Mouse (Mus musculus) embryo, embryonic 11 days (tissue): ENCODE measurements around the gene Hspa5.
"Not testable (repeated sequence)": the region's sequence is repeated elsewhere in the genome, so short reads cannot be mapped to it uniquely, and the experiment has no call there.

Experiments used
- DNase-seq: peaks from one replicate; pipeline ENCODE4 v3.0.0-alpha.2; 2015

The Hspa5 gene

DNA sequence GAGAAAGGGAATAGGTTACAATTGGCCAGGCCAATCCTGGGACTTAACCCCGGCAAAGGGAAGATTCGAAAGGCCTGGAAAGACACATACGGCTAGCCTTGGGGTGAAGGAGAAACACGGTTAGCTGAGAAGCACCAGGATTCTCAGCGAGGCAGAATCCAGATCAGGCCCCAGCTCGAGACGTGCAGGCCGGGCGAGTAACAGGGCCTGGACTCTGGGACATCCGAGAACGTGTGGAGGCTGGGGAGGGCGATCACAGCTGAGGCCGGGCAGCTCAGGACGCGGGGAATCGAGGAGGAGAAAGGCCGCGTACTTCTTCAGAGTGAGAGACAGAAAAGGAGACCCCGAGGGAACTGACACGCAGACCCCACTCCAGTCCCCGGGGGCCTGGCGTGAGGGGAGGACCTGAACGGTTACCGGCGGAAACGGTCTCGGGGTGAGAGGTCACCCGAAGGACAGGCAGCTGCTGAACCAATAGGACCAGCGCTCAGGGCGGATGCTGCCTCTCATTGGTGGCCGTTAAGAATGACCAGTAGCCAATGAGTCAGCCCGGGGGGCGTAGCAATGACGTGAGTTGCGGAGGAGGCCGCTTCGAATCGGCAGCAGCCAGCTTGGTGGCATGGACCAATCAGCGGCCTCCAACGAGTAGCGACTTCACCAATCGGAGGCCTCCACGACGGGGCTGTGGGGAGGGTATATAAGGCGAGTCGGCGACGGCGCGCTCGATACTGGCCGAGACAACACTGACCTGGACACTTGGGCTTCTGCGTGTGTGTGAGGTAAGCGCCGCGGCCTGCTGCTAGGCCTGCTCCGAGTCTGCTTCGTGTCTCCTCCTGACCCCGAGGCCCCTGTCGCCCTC, at the start of gene Hspa5:
Hspa5 (plus strand) TSS at position 603 of the 859 bp plus-strand sequence.
- peak; percentile 100 for DNase-seq

DNA sequence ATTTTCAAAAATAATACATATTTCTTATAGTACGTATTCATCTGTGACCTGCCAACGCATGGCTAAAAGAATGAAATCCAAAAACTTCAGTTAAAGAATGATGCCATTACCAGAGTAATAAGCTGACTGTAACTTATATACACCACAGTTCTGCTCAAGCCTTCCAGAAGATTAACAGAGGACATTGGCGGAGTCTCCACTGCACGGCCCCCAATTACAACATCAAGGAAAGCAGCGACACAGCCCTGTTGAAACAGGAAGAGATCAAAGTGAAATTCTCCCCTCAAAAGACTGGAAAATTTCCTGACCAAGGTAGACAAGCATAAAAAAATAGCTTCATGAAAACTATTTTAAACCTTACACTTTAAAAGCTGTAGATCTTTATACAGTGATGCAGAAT, 46.5 kb upstream of the Hspa5 start:
- no peak for DNase-seq

DNA sequence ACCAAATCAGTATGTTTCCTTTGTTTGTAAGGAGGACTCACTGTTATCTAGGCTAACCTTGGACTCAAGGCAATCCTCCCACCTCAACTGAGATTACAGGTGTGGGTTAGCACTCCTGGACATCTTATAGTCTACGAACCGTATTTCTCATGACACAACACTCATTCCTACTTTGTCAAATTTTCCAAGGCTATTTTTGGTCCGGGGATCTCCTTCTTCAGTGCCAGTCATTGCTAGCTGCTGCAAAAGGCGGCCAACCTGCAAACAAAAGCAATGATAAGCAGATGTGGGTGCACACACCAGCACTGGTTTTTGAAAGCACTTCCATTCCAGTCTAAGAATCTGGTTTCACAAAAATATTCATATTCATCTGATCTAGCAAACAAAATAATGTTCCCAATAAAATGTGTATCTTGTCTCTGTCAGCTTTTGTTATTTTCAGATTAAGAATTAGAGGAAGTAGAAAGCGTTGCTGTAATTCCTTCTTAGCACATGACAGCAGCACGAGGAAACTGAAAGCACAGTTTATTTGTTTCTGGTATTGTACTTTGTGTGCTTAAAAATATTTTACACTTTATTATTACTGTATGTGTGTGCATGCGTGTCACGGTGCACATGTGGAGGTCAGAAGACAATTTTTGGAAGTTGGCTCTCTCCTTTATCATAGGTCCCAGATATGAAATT, 44.6 kb upstream of the Hspa5 start:
- no peak for DNase-seq

DNA sequence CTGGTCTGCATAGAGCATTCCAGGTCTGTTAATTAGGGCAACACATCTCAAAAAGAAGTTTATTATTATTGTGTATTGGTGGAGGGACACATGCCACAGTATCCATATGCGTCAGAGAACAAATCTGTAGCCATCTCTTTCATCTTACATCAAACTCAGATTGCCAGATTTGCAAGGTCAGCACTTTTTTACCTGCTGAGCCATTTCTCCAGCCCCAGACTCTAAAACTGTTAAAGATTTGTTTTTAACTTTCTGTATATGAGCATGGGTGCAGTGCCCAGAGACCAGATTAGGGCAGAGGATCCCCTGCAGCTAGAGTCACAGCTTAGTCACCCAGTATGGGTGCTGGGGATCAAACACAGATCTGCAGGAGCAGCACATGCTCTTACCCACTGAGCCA, 35.1 kb upstream of the Hspa5 start:
- no peak for DNase-seq

DNA sequence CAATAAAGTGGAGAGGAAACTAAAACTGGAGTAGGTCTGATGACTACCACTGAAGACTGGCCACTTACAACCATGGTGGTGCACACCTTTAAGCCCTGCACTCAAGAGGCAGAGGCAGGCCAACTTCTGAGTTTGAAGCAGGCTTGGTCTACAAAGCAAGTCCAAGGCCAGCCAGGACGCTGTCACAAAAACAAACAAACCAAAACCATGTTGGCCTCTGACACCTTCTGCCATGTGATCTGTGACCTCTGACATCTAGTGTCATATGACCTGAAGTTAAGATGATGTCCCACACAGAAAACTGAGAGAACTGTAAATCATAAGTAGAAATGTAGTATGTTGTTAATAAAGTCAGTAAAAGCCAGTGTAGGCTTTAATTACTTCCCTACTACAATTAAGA, 33.9 kb upstream of the Hspa5 start:
- no peak for DNase-seq

DNA sequence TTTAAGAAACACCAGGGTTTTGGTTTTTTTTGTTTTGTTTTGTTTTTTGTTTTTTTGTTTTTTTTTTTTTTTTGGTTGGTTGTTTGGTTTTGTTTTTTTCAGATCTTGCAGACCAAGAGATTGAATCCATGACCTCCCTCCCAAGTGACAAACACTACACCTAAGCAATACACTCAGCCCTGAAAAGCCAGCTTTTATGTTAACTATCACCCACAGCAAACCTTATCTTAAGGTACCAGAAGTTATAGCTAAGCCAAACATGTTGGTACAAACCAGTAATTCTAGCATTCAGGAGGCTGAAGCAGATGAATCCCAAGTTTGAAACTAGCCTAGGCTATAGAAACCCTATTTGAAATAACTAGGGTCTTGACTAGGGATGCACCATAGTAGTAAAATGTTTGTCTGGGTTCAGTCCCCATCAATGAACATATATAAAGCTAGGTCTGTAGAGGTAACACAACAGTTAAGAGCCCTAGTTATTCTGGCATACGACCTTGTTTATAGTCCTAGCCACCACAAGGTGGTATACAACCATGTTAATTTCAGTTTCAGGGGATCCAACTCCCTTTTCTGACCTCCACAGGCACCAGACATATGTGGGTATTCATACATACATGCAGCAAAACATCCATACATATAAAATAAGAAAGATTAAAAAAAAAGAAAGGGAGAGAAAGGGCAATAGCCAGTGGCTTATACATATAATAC, 31.9 kb upstream of the Hspa5 start:
- no peak for DNase-seq

DNA sequence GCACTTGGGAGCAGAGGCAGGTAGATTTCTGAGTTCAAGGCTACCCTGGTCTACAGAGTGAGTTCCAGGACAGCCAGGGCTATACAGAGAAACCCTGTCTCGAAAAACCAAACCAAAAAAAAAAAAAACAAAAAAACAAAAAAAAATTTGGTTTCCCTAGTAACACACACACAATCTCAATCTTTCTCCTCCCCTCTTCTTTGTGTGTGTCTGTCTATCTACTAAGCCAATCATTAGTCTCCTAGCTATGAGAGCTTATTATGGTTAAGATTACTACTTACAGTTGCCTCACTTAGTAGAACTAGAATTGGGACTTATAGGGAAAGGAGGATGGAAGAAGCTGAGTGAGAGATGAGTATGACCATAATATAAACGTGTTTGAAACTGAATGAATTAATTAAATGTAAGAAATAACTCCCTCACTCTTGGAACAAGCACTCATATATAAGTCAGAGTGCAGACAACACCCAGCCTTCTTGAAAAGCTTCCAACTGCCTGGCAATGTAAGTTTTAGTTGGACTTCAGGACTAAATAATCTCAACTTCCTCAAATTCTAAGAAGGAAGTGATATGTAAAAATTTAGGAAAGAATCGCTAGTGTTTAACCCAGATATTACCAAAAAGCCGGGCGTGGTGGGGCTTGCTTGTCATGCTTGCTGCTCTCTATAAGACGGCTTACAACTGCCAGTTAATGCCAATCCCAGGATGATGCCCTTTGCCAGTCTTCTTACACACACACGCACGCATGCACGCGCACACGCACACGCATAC, 30.2 kb upstream of the Hspa5 start:
- DNase-seq: no peak

DNA sequence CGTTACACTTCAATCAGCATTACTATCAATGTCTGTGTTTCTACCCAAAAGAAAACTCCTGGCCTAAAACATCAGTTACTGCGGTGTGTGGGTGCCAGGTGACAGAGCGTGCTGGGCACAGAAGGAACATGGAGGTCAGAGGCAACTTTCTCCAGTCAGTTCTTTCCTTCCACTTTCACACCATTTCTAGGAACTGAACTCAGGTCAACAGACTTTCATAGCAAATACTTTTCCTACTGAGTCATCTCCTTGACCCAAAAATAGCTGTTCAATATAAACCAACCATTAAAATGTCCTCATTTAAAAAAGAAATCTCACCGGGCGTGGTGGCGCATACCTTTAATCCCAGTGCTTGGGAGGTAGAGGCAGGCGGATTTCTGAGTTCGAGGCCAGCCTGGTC, 29.1 kb upstream of the Hspa5 start:
- DNase-seq: no peak

DNA sequence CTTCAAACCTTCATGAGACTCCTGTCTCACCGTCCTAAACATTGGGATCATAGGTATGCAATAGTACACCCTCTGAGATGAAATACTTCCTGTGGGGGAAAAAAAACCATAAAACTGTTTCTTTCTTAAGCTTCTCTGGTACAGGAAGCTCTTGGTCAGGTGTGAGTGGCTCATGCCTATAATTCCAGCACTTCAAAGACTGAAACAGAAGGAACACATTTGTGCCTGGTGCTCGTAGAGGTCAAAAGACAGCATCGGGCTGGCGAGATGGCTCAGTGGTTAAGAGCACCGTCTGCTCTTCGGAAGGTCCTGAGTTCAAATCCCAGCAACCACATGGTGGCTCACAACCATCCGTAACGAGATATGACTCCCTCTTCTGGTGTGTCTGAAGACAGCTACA, 27.3 kb upstream of the Hspa5 start:
- DNase-seq: no peak

DNA sequence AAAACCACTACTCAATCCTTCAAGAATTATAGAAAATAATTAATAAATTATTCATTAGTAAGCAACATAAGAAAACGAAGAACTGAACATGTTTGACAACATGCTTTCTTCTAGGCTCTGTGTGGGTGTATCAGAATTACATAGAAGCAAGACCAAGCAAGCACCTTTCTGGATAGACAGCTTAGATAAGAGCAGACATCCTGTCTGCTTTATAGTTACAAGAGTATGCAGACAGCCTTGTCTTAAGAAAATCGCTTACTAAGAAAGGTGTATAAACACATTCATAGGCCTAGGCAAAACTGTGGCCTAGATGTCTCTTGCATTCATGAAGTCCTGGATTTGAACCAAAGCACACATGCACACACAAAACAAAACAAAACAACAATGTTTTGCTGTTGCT, 26.1 kb upstream of the Hspa5 start:
- no peak for DNase-seq

DNA sequence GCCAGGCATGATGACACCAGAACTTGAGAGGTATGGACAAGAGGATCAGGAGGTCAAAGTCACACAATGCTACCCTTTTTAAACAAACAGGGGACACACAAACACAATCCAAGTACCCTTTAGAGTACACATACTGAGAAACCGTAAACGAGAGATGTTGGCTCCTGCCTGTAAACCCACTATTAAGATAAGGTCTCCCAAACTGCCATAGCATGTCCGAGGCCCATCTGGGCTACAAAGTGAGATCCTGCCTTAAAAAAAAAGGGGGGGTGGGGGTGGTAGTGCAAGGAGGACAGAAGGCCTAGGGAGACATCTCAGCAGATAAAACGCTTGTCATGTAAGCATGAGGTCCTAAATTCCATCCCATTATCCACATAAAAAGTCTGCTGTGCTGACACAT, 23.3 kb upstream of the Hspa5 start:
- DNase-seq: no peak

DNA sequence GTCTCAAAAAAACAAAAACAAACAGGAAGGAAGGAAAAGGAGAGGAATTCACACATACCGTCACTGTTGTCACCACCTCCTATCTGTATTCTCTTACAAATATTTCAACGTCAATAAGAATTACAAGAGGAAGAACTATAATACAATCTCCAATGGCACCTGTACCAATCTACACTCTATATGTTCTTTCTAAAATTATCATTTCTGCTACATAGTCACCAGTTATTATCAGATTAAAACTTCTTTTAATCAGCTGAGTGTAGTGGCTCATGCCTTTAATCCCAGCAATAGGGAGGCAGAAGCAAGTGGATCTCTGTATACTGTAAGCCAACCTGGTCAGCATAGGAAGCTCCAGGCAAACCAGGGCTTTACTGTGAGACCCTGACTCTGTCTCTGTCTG, 21.5 kb upstream of the Hspa5 start:
- DNase-seq: no peak

DNA sequence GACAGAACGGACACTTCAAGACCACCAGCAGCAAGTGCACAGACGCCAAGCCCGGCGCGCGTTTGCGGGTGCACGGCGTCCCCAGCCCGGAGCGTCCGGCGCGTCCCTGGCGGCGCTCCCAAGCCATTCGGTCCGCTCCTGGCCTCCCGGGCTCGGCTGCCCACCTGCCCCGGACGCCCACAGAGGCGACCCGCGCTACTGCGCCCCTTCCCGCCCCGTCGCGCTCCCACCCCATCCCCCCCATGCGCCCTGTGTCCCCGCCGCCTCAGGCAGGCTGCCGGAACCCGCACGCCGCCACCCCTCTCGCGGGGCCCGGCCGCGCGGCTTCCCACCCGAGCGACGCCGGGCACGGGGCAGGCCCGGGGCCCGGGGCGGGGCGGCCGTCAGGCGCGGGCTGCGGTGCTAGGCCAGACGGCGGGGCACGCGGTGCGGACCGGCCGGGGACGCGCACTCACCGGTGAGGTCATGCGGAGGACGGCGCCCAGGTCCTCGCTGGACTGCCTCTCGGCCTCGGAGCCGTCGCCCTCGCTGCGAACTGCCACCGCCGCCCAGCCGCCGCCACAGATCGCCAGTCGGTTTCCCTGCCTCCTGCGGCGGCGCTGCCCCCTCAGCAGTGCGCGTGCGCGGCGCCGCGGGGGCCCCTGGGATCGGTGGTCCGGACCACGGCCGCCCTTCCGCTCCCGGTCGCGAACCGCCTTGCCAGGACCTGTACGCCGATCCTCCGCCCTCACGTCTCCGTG, 17.8 kb upstream of the Hspa5 start:
- peak; percentile 93 for DNase-seq

DNA sequence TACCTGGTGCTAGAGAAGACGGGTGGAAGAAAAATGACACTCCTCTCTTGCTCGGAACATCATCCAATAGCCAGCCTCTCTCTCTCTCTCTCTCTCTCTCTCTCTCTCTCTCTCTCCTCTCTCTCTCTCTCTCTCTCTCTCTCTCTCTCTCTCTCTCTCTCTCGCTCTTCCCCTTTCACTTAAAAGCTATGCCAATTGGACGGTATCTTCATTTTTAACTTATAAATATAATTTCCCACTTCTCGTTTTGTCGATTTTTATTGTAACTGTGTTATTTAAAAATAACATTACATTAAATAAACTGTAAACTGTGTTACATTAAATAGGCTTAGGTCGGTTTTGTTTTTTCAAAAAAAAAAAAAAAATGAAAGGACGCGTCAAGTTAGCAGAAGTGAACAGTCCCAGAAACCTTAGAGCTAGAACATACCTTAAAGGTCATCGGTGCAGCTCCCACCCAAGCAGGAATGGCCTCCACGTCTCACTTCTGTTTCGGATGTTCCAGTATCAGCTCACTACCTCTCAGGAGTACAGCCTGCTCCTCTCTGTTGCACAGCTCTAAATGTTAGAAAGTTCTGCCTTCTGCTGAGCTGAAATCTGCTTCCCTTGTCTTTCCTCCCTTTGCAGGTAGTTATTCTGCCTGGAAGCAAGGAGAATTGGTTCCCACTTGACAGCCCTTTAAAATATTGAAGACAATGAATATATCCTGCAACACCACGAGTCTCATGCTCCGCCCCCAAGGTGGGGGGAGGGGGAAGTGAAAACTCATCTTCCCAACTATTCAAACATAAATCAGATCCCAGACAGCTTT, 17.0 kb upstream of the Hspa5 start, which contains the start of gene Gapvd1:
Gapvd1 (minus strand) TSS at position 682 of the 808 bp plus-strand sequence.
- peak; percentile 74 for DNase-seq

DNA sequence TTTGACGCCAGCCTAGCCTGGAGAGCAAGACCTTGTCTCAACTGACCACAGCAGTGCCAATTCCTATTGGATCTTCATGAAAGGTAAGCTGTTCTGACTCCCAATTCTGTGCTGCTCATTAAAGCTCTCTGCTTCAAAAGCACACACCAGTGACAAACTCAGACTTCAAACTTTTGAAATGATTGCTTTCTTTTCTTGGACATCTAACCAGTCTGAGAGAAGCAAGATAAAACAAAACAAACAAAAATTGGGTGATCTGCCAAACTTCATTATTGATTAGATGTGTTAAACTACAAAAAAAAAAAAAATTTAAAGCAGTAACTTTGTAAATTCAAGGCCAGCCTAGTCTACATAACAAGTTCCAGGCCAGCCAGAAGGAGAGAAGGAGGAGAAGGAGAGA, 14.4 kb upstream of the Hspa5 start:
- no peak for DNase-seq

DNA sequence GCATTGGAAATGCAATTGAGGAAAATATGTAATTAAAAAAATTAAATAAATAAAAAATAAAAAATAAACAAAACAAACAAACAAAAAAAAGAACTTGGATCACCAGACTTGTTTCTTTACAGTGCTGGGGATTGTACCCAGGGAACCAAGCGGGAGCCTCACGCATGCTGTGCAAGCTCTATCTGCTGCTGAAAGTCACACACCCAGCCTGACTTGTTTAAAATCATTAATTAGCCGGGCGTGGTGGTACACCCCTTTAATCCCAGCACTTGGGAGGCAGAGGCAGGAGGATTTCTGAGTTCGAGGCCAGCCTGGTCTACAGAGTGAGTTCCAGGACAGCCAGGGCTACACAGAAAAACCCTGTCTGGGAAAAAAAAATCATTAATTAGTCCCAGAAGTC, 10.5 kb upstream of the Hspa5 start:
- not testable (repeated sequence) for DNase-seq

DNA sequence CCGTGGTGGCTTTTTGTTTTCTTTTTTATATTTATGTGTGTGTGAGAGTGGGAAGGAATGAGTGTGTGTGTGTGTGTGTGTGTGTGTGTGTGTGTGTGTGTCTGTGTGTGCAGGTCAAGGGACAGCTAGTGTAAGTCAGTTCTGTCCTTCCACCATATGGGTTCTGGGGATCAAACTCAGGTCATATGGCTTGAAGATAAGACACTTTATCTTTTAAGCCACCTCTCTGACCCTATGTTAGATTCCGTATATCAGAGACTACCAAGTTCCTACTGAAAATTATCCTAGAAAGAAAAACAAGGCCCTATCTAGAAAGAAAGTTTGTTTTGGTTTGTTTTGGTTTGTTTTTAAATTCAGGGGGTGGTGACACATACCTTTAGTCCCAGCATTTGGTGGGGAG, 9.6 kb upstream of the Hspa5 start:
- DNase-seq: no peak

DNA sequence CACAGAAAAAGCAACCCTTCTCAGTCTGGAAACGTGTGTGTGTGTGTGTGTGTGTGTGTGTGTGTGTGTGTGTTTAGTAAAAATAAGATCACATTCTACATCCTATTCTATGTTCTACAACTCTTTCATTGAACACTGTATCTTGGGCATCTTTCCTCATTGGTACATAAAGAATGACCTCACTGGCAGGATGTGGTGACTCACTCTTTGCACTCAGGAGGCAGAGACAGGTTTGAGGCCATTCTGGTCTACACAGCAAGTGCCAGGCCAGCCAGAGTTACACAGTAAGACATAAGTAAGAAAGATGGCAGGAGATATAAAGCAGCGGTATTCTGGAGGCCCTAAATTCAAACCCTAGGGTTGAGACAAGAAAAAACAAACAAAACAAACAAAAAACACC, 8.9 kb upstream of the Hspa5 start:
- no peak for DNase-seq

DNA sequence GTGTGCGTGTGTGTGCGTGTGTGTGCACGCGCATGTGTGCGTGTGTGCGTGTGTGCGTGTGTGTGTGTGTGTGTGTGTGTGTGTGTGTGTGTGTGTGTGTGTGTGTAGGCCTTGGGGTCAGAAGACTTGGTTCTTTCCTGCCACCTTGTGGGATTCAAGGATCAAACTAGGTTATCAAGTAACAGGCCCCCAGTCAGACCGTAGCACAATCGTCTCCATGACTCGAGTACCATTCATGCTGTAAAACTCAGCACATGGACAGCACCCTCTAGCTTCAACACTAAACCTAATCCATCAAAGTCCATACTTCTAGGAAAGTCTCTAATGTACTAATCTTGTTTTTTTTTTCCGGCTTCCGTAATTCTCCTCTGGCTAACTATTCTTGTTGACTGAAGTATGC, 7.0 kb upstream of the Hspa5 start:
- DNase-seq: no peak

DNA sequence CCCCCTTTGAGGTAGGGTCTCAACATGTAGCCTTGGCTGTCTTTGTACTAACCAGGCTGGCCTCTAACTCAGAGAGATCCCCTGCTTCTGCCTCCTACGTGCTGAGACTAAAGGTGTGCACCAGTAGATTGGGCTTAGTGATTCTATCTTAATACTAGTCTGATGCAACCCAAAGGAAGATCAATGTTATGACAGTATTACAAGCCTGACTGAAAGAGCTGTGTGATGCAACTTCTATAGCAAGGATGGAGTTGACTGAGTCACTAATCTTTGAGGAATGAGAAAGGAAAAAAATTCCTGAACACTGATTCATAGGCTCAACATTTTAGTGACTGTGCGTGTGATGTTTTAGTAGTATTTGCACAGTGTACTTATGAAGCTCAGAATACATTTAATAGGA, 1.7 kb upstream of the Hspa5 start:
- no peak for DNase-seq

DNA sequence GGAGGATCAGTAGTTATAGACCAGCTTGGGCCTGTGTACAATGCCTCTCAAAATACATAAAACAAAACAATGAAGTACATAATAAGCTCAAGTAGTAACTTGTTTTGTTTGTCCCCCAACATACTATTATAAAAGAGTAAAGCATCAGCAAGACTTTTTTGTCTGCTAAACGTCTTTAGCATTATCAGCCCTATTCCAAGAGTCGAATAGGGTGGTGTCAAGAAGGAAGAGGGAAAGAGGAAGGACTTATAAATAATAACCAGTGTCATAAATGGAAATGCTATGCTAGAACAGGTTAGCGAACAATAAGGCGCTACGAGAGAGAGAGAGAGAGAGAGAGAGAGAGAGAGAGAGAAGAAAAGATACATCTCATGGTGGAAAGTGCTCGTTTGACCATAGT, 819 bp upstream of the Hspa5 start:
- no peak for DNase-seq
